Mouse (Mus musculus): ENCODE results near the gene Mapk8. TPM values are rescaled to one million over a fixed set of nuclear protein-coding genes. Genes with fewer than 3 reads are reported as not detected.
A peak's percentile ranks its signal among the peaks of the same experiment; 100 is the strongest.
"Not testable (repeated sequence)": the region's sequence is repeated elsewhere in the genome, so short reads cannot be mapped to it uniquely, and the experiment has no call there.

The Mapk8 gene
- total RNA-seq, 2 experiments from 2014 or later, result 101 to 110 TPM

- no peak for TF ChIP-seq CTCF (IDR thresholded peaks at IDR 0.05)
- intact Hi-C loops (cut with DNase I), result loop anchor here (2.0 to 5.0 kb wide), 3 partner anchors 84 to 132 kb away; no protein-coding TSS in a partner anchor
- peak in 1 of 2 experiments; percentile 63 for DNase-seq (ENCODE audit: extremely low spot score in 1 of 2, low spot score in 2 of 2)
- Histone ChIP-seq H3K4me3 (peak overlapping the region; percentile 76), H3K27ac (peak overlapping the region; percentile 92)
Observed at GRCm38 (mm10) chr14:33446561-33447023, 366 bp downstream of the Mapk8 start.

- no peak for DNase-seq (ENCODE audit: extremely low spot score in 1 of 2, low spot score in 2 of 2)
- peak overlapping the region; percentile 92 for H3K27ac ChIP-seq
- intact Hi-C loops (cut with DNase I), result loop anchor here (2.0 to 5.0 kb wide), 3 partner anchors 85 to 133 kb away; no protein-coding TSS in a partner anchor
- no peak for TF ChIP-seq CTCF (IDR thresholded peaks at IDR 0.05)
- H3K4me3 ChIP-seq, result peak overlapping the region; percentile 76
Observed at GRCm38 (mm10) chr14:33445962-33446361, 996 bp downstream of the Mapk8 start.

- intact Hi-C loops (cut with DNase I), result no loop called here
- TF ChIP-seq CTCF (IDR thresholded peaks at IDR 0.05), result no peak
- H3K27ac ChIP-seq, result no peak overlapping the region
- no peak for DNase-seq (ENCODE audit: extremely low spot score in 1 of 2, low spot score in 2 of 2)
- H3K4me3 ChIP-seq, result no peak overlapping the region
Observed at GRCm38 (mm10) chr14:33443780-33444179, 3.2 kb downstream of the Mapk8 start.

GRCm38 (mm10) chr14:33432485-33432884 lies 14.5 kb downstream of the Mapk8 start:
- DNase-seq (ENCODE audit: extremely low spot score in 1 of 2, low spot score in 2 of 2); H3K27ac ChIP-seq; H3K4me3 ChIP-seq; intact Hi-C loops (cut with DNase I): not testable (repeated sequence)

GRCm38 (mm10) chr14:33424124-33424523 lies 22.8 kb downstream of the Mapk8 start:
- TF ChIP-seq CTCF (IDR thresholded peaks at IDR 0.05), result no peak
- no peak for DNase-seq (ENCODE audit: extremely low spot score in 1 of 2, low spot score in 2 of 2)
- H3K27ac ChIP-seq, result no peak overlapping the region
- H3K4me3 ChIP-seq, result no peak overlapping the region
- intact Hi-C loops (cut with DNase I), result no loop called here

- DNase-seq (ENCODE audit: extremely low spot score in 1 of 2, low spot score in 2 of 2), result no peak
- H3K27ac ChIP-seq, result no peak overlapping the region
- intact Hi-C loops (cut with DNase I), result no loop called here
- no peak for TF ChIP-seq CTCF (IDR thresholded peaks at IDR 0.05)
- H3K4me3 ChIP-seq, result no peak overlapping the region
Observed at GRCm38 (mm10) chr14:33423003-33423402, 24.0 kb downstream of the Mapk8 start.

- no peak for DNase-seq (ENCODE audit: extremely low spot score in 1 of 2, low spot score in 2 of 2)
- Histone ChIP-seq H3K27ac (no peak overlapping the region), H3K4me3 (no peak overlapping the region)
- intact Hi-C loops (cut with DNase I), result no loop called here
- TF ChIP-seq CTCF (IDR thresholded peaks at IDR 0.05), result no peak
Observed at GRCm38 (mm10) chr14:33418311-33418909, 28.5 kb downstream of the Mapk8 start.

GRCm38 (mm10) chr14:33415746-33416145 lies 31.2 kb downstream of the Mapk8 start:
- no peak for DNase-seq (ENCODE audit: extremely low spot score in 1 of 2, low spot score in 2 of 2)
- TF ChIP-seq CTCF (IDR thresholded peaks at IDR 0.05), result no peak
- intact Hi-C loops (cut with DNase I), result no loop called here
- Histone ChIP-seq H3K4me3 (no peak overlapping the region), H3K27ac (no peak overlapping the region)

- intact Hi-C loops (cut with DNase I), result no loop called here
Observed at GRCm38 (mm10) chr14:33402331-33402730, 44.6 kb downstream of the Mapk8 start.

GRCm38 (mm10) chr14:33400019-33400418 lies 46.9 kb downstream of the Mapk8 start:
- no peak for DNase-seq (ENCODE audit: extremely low spot score in 1 of 2, low spot score in 2 of 2)
- no peak for TF ChIP-seq CTCF (IDR thresholded peaks at IDR 0.05)
- intact Hi-C loops (cut with DNase I), result no loop called here
- H3K4me3 ChIP-seq, result no peak overlapping the region
- H3K27ac ChIP-seq, result no peak overlapping the region

More at GRCm38 (mm10) chr14:33402331-33402730, 44.6 kb downstream of the Mapk8 start:
- TF ChIP-seq CTCF (IDR thresholded peaks at IDR 0.05), result peak; percentile 47
- no peak overlapping the region for H3K27ac ChIP-seq
- H3K4me3 ChIP-seq, result no peak overlapping the region
- DNase-seq (ENCODE audit: extremely low spot score in 1 of 2, low spot score in 2 of 2), result no peak

GRCm38 (mm10) chr14:33398065-33398860 lies 48.7 kb downstream of the Mapk8 start:
- Histone ChIP-seq H3K4me3 (no peak overlapping the region), H3K27ac (no peak overlapping the region)
- no peak for DNase-seq (ENCODE audit: extremely low spot score in 1 of 2, low spot score in 2 of 2)
- TF ChIP-seq CTCF (IDR thresholded peaks at IDR 0.05), result no peak
- intact Hi-C loops (cut with DNase I), result no loop called here

- intact Hi-C loops (cut with DNase I), result loop anchor here (5.0 to 10.0 kb wide), 2 partner anchors 144 to 196 kb away; no protein-coding TSS in a partner anchor
- Histone ChIP-seq H3K27ac (no peak overlapping the region), H3K4me3 (no peak overlapping the region)
- no peak for TF ChIP-seq CTCF (IDR thresholded peaks at IDR 0.05)
- no peak for DNase-seq (ENCODE audit: extremely low spot score in 1 of 2, low spot score in 2 of 2)
Observed at GRCm38 (mm10) chr14:33380830-33381457, 66.0 kb downstream of the Mapk8 start.

Measured in left cerebral cortex, adult 2 months (tissue).